Mouse (Mus musculus) subcutaneous adipose tissue, adult 2 months (tissue): ENCODE measurements around the gene Gm10799. TPM values are rescaled to one million over a fixed set of nuclear protein-coding genes. Genes with fewer than 3 reads are reported as not detected.

Experiments
- polyA plus RNA-seq: library from polyadenylated mRNA; depleted of rRNA; stranded (reverse); fragments of >200 nt; gene quantifications from 2 replicates; pipeline ENCODE4 v1.2.3, GENCODE M21; 2012; ENCODE audit warnings: low replicate concordance; rRNA removed

Gene Gm10799
- polyA plus RNA-seq = not detected in 2 replicates

GRCm38 (mm10) chr2:104068450-104068849 lies at the start of gene Gm10799:
Gm10799 (minus strand) TSS chr2:104068550.

GRCm38 (mm10) chr2:104095741-104096213 lies 27.4 kb upstream of the Gm10799 start, which contains the start of gene Cd59a:
Cd59a (plus strand) TSS chr2:104095801.

DNA sequence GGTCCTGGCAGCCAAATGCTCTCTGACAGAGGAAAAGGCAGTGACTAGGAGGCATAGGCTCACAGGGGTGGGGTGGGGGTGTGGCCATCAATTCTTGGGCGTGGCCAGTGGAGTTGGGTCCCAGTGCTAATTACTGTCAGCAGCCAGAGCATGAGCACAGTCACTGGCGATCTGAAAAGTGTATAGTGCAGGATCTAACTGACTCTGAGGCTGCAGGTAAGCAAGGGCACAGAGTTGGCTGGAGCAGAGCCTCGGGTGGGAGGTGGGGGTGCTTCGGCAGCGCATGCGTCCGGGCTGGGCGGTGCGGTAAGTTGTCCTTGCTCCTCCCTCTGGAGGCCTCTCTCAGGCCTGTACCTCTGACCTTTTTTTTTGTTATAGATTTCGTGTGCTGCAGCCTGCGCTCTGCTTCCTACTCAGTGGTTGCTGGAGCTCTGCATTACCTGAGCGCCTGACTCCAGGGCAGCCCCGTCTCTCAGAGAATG lies 1.4 kb upstream of the Gm10799 start, which contains the start of gene Cd59b:
Cd59b (plus strand) TSS at position 146 of the 482 bp plus-strand sequence.

DNA sequence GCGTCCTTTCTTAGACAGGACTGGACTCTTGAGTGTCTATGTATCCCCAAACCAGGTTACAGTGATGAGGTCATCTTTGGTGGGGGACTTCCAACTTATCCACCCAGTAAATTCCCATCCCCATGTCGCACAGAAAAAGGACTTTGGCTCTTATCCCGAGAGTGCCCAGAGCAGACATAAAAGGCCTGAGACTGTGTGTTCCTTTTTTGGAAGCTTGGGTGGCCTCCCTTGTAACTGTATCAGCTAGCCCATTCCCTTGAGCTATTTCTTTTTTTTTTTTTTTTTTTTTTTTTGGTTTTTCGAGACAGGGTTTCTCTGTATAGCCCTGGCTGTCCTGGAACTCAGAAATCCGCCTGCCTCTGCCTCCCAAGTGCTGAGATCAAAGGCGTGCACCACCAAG lies 2.8 kb downstream of the Gm10799 start, which contains the start of gene Gm10912:
Gm10912 (plus strand) TSS at position 301 of the 400 bp plus-strand sequence.

GRCm38 (mm10) chr2:104028139-104028723 lies 40.1 kb downstream of the Gm10799 start, which contains the start of gene 4931422A03Rik:
4931422A03Rik (minus strand) TSS chr2:104028361.

GRCm38 (mm10) chr2:104027458-104028138 lies 40.8 kb downstream of the Gm10799 start, which contains the start of gene Fbxo3:
Fbxo3 (plus strand) TSS chr2:104027721.

Other genes starting within 250 kb of the Gm10799 start
- 25.8 and 28.9 TPM in 2 replicates for gene Lmo2, start 110.6 kb downstream of the Gm10799 start, polyA plus RNA-seq
- gene Fbxo3, start 40.8 kb downstream of the Gm10799 start, polyA plus RNA-seq = 25.4 and 29.3 TPM in 2 replicates
- not detected in 2 replicates for gene 4931422A03Rik, start 40.2 kb downstream of the Gm10799 start, polyA plus RNA-seq
- not detected in 2 replicates for gene Gm10912, start 2.7 kb downstream of the Gm10799 start, polyA plus RNA-seq
- gene Cd59b, start 1.3 kb upstream of the Gm10799 start, polyA plus RNA-seq = 12.3 and 22.3 TPM in 2 replicates
- 28.1 and 169 TPM in 2 replicates for gene Cd59a, start 27.3 kb upstream of the Gm10799 start, polyA plus RNA-seq
- gene A930018P22Rik, start 54.2 kb upstream of the Gm10799 start, polyA plus RNA-seq = 0.32 and 1.2 TPM in 2 replicates